In genomic region chr12:111670371-111670971, GRCm38 (mm10) we compare ENCODE assay signal across 9 mouse cellular contexts. TPM values are rescaled to one million over a fixed set of nuclear protein-coding genes. Genes with fewer than 3 reads are reported as not detected.
DNase-seq lines count a peak whose midpoint lies in the region; ATAC-seq and TF ChIP-seq lines count a peak whose summit lies in the region.
"Had no signal": no experiment of that assay in that cellular context is flagged by ENCODE, and none has a peak within 500 bp of the region (broad histone marks: within the 10 kb centered on the region; RNA-seq: fewer than 3 reads in every experiment).

No protein-coding gene starts in this region.

- no peak; the same call in 1 of the 2 replicates for TF ChIP-seq POLR2A in cerebellum, adult 2 months (IDR thresholded peaks at IDR 0.05; ENCODE audit: borderline replicate concordance, insufficient read depth, low read length)

- peak overlapping the region; percentile 99 for H3K27ac ChIP-seq in layer of hippocampus, adult 2 months
- H3K27ac ChIP-seq in cerebellum, adult 2 months (ENCODE audit: insufficient read depth, low read length), result peak overlapping the region; percentile 96
- H3K27ac ChIP-seq in heart, embryonic 10.5 days, result peak overlapping the region; percentile 88

- no peak for DNase-seq in layer of hippocampus, adult 2 months (ENCODE audit: low spot score in 2 of 2)
- no peak for DNase-seq in layer of hippocampus, adult 18-20 months (ENCODE audit: low spot score in 2 of 2)
- peak; percentile 92 to 94 for DNase-seq in cerebellum, adult 2 months
- DNase-seq in heart, embryonic 10.5 days (ENCODE audit: low spot score), result no peak
- DNase-seq in kidney, postnatal 14 days, result peak; percentile 52
- DNase-seq in ovary, postnatal 14 days (ENCODE audit: low spot score), result no peak
- no peak for DNase-seq in spleen, postnatal 10 days (ENCODE audit: low spot score in 2 of 2)

- peaks cover 12% of the 10 kb centered on the region for H3K4me1 ChIP-seq in cerebellum, adult 2 months (ENCODE audit: control insufficient read depth, insufficient read depth, low read length)
- peaks cover 72% of the 10 kb centered on the region for H3K4me1 ChIP-seq in heart, embryonic 10.5 days

- peak overlapping the region; percentile 100 for H3K4me3 ChIP-seq in layer of hippocampus, adult 2 months
- peak overlapping the region; percentile 86 for H3K4me3 ChIP-seq in cerebellum, adult 2 months (replicated peaks; ENCODE audit: insufficient read depth, low read depth, low read length)
- H3K4me3 ChIP-seq in heart, embryonic 10.5 days, result peak overlapping the region; percentile 78

- H3K36me3 ChIP-seq in heart, embryonic 10.5 days, result peaks cover 12% of the 10 kb centered on the region

- ATAC-seq in megakaryocyte, adult 5-6 weeks (ENCODE audit: poor library complexity, severe bottlenecking), result peak; percentile 23; the same call in 1 of the 2 replicates

- no peaks in the 10 kb centered on the region for H3K9me3 ChIP-seq in heart, embryonic 10.5 days

- no peak for TF ChIP-seq CTCF in layer of hippocampus, adult 2 months (conservative IDR thresholded peaks at IDR 0.05)
- no peak for TF ChIP-seq CTCF in cerebellum, adult 2 months (IDR thresholded peaks at IDR 0.05; ENCODE audit: borderline replicate concordance, insufficient read depth, low read depth, low read length)

- WGBS in cerebellum, adult 2 months, result 2% methylated on average over 29 of the region's 29 CpGs
- WGBS in heart, embryonic 10.5 days, result 4% methylated on average over 29 of the region's 29 CpGs

- no peaks in the 10 kb centered on the region for H3K27me3 ChIP-seq in cerebellum, adult 2 months (ENCODE audit: control insufficient read depth, insufficient read depth, low read length)
- peaks cover 45% of the 10 kb centered on the region for H3K27me3 ChIP-seq in heart, embryonic 10.5 days (ENCODE audit: insufficient read depth, poor library complexity, severe bottlenecking)

RNA-seq across cellular contexts. Expression of gene Ckb, which starts 1.7 kb away (rescaled TPM):
- 1,000 to 10,000 TPM; 1,228 to 1,237 TPM for total RNA-seq in layer of hippocampus, adult 2 months (2021)
- 1,000 to 10,000 TPM; 1,388 to 1,396 TPM for total RNA-seq in layer of hippocampus, adult 18-20 months (2021)
- 5,042 and 5,433 TPM in 2 replicates for polyA plus RNA-seq in cerebellum, adult 2 months (2012; rRNA removed)
- 408 and 575 TPM in 2 replicates for polyA plus RNA-seq in heart, embryonic 10.5 days (2016; fragmentation: Nextera tagmentation; extraction: Ambion mirVana)
- total RNA-seq in megakaryocyte, adult 5-6 weeks (2015), result 8.0 and 9.7 TPM in 2 replicates
- total RNA-seq in megakaryocyte, adult 5-6 weeks (2017), result 22.0 and 23.1 TPM in 2 replicates
- polyA plus RNA-seq: G1E had no signal

RNA-seq across cellular contexts. Expression of gene Trmt61a, which starts 7.4 kb away (rescaled TPM):
- total RNA-seq in layer of hippocampus, adult 2 months (2021), result 10 to 100 TPM; 16.7 to 18.0 TPM
- total RNA-seq in layer of hippocampus, adult 18-20 months (2021), result 10 to 100 TPM; 18.5 to 18.8 TPM
- polyA plus RNA-seq in cerebellum, adult 2 months (2012; rRNA removed), result 14.2 and 14.4 TPM in 2 replicates
- polyA plus RNA-seq in heart, embryonic 10.5 days (2016; fragmentation: Nextera tagmentation; extraction: Ambion mirVana), result 12.7 and 18.9 TPM in 2 replicates
- 2.3 and 3.2 TPM in 2 replicates for total RNA-seq in megakaryocyte, adult 5-6 weeks (2015)
- total RNA-seq in megakaryocyte, adult 5-6 weeks (2017), result 2.2 and 3.8 TPM in 2 replicates

RNA-seq across cellular contexts. Expression of gene Bag5, which starts 42.6 kb away (rescaled TPM):
- 10 to 100 TPM; 50.6 to 50.9 TPM for total RNA-seq in layer of hippocampus, adult 2 months (2021)
- 10 to 100 TPM; 54.9 to 58.5 TPM for total RNA-seq in layer of hippocampus, adult 18-20 months (2021)
- polyA plus RNA-seq in cerebellum, adult 2 months (2012; rRNA removed), result 52.7 and 54.4 TPM in 2 replicates
- polyA plus RNA-seq in heart, embryonic 10.5 days (2016; fragmentation: Nextera tagmentation; extraction: Ambion mirVana), result 43.7 and 47.7 TPM in 2 replicates
- 10.8 and 11.4 TPM in 2 replicates for total RNA-seq in megakaryocyte, adult 5-6 weeks (2015)
- 19.1 and 21.8 TPM in 2 replicates for total RNA-seq in megakaryocyte, adult 5-6 weeks (2017)

RNA-seq across cellular contexts. Expression of gene Apopt1, which starts 42.6 kb away (rescaled TPM):
- 10 to 100 TPM; 35.7 to 36.8 TPM for total RNA-seq in layer of hippocampus, adult 2 months (2021)
- 10 to 100 TPM; 32.9 to 37.4 TPM for total RNA-seq in layer of hippocampus, adult 18-20 months (2021)
- polyA plus RNA-seq in cerebellum, adult 2 months (2012; rRNA removed), result 46.8 and 49.8 TPM in 2 replicates
- 53.3 and 55.2 TPM in 2 replicates for polyA plus RNA-seq in heart, embryonic 10.5 days (2016; fragmentation: Nextera tagmentation; extraction: Ambion mirVana)
- total RNA-seq in megakaryocyte, adult 5-6 weeks (2015), result 44.6 and 45.0 TPM in 2 replicates
- 60.6 and 61.0 TPM in 2 replicates for total RNA-seq in megakaryocyte, adult 5-6 weeks (2017)

Comparison
In these comparisons a context has a peak if more than half of its experiments do, and no peak if none do; other contexts are left out.
1. DNase-seq: peak in cerebellum, adult 2 months (2 of 2) and kidney, postnatal 14 days (single experiment); none in layer of hippocampus, adult 2 months (0 of 2), layer of hippocampus, adult 18-20 months (0 of 2), heart, embryonic 10.5 days (single experiment), ovary, postnatal 14 days (single experiment) and spleen, postnatal 10 days (0 of 2).
2. RNA of gene Ckb, which starts 1.7 kb away (total RNA-seq): 1,388 to 1,396 TPM in layer of hippocampus, adult 18-20 months and 1,228 to 1,237 TPM in layer of hippocampus, adult 2 months; 8.0 to 23.1 TPM in megakaryocyte, adult 5-6 weeks; every median in the first group is over 10 times any median in the second.
3. Peak in every context shown above with its lines, with median percentiles within 50 percentile points of each other: H3K27ac ChIP-seq and H3K4me3 ChIP-seq.